Mouse (Mus musculus) small intestine, adult 2 months (tissue): ENCODE results near the gene Zdhhc18. TPM values are rescaled to one million over a fixed set of nuclear protein-coding genes. Genes with fewer than 3 reads are reported as not detected.

Source experiments
- H3K27ac ChIP-seq: fragments of 200-500 bp; 2 replicates; pipeline ENCODE4 v1.5.1; 2012; ENCODE audit warnings: low read depth, low read length, control low read depth, inconsistent platforms; ENCODE audit not compliant: insufficient read depth
- H3K27me3 ChIP-seq: fragments of 200-500 bp; 2 replicates; pipeline ENCODE4 v1.6.1; 2012; ENCODE audit warnings: mild to moderate bottlenecking, moderate library complexity, low read length, inconsistent platforms; ENCODE audit not compliant: control insufficient read depth, insufficient read depth
- H3K36me3 ChIP-seq: fragments of 200-500 bp; 2 replicates; pipeline ENCODE4 v1.6.1; 2012; ENCODE audit warnings: mild to moderate bottlenecking, low read length, control low read depth, inconsistent platforms; ENCODE audit not compliant: control insufficient read depth, insufficient read depth
- H3K4me1 ChIP-seq: fragments of 200-500 bp; 2 replicates; pipeline ENCODE4 v1.6.1; 2012; ENCODE audit warnings: low read length, inconsistent platforms, mixed read lengths; ENCODE audit not compliant: control insufficient read depth, insufficient read depth, insufficient read length
- H3K4me3 ChIP-seq: fragments of 200-500 bp; 2 replicates; pipeline ENCODE4 v1.5.1; 2012; ENCODE audit warnings: low read depth, mild to moderate bottlenecking, control low read depth, inconsistent platforms, low read length, moderate library complexity
- CTCF ChIP-seq: fragments of 200-500 bp; IDR thresholded peaks from 2 replicates; pipeline ENCODE4 v1.5.1; 2012; ENCODE audit warnings: low read depth, mild to moderate bottlenecking, control low read depth, inconsistent platforms, low read length, moderate library complexity, mixed read lengths; ENCODE audit not compliant: insufficient replicate concordance, insufficient read length; ENCODE audit errors: extremely low read depth
- POLR2A ChIP-seq: fragments of 200-500 bp; IDR thresholded peaks from 2 replicates; pipeline ENCODE4 v1.6.1; 2012; ENCODE audit warnings: low read depth, mild to moderate bottlenecking, control low read depth, inconsistent platforms, low read length, moderate library complexity
- WGBS: fragments of 180-500 bp; shearing (Covaris S2); methylation state at CpG from one replicate; pipeline ENCODE4 v1.1.7; 2018; 5-methylcytosine and 5-hydroxymethylcytosine counted together
- polyA plus RNA-seq: library from polyadenylated mRNA; depleted of rRNA; stranded (reverse); fragments of >200 nt; gene quantifications from 2 replicates; pipeline ENCODE4 v1.2.3, GENCODE M21; 2012

The Zdhhc18 gene
- polyA plus RNA-seq, 1 experiment: 36.7 TPM

- Histone ChIP-seq H3K4me1 (peaks cover 17% of the 10 kb centered on the region; the same call in 1 of the 2 replicates), H3K27me3 (no peaks in the 10 kb centered on the region), H3K4me3 (peak within 1 kb of the TSS; percentile 91), H3K36me3 (peaks cover 4% of the 10 kb centered on the region), H3K27ac (peak within 1 kb of the TSS; percentile 96)
- under 1% methylated on average over 73 of the region's 76 CpGs for WGBS
- peak; percentile 65 for TF ChIP-seq POLR2A
- no peak for TF ChIP-seq CTCF
These were observed 22.2 kb upstream of the Zdhhc18 start, which contains the start of gene Pigv for GRCm38 (mm10) chr4:133671881-133672844. Gene Pigv (minus strand): TSS chr4:133672647.

- WGBS: 2% methylated on average over 13 of the region's 13 CpGs
- peaks cover 15% of the 10 kb centered on the region; the same call in 1 of the 2 replicates for H3K4me1 ChIP-seq
- TF ChIP-seq POLR2A (no peak), CTCF (peak; percentile 96)
- peak overlapping the region; percentile 96 for H3K27ac ChIP-seq
- H3K36me3 ChIP-seq: peaks cover 4% of the 10 kb centered on the region
- no peaks in the 10 kb centered on the region for H3K27me3 ChIP-seq
- H3K4me3 ChIP-seq: peak overlapping the region; percentile 91
These were observed 21.4 kb upstream of the Zdhhc18 start for GRCm38 (mm10) chr4:133671184-133671880.

GRCm38 (mm10) chr4:133669652-133670210 lies 19.8 kb upstream of the Zdhhc18 start:
- H3K27me3 ChIP-seq: no peaks in the 10 kb centered on the region
- H3K27ac ChIP-seq: no peak overlapping the region
- no peak overlapping the region for H3K4me3 ChIP-seq
- H3K36me3 ChIP-seq: peaks cover 8% of the 10 kb centered on the region
- H3K4me1 ChIP-seq: peaks cover 15% of the 10 kb centered on the region
- TF ChIP-seq CTCF (peak; percentile 16; the same call in 1 of the 2 replicates), POLR2A (no peak)
- 53% methylated on average over 6 of the region's 6 CpGs for WGBS

- Histone ChIP-seq H3K27me3 (no peaks in the 10 kb centered on the region), H3K27ac (no peak overlapping the region), H3K4me1 (peaks cover 6% of the 10 kb centered on the region), H3K4me3 (no peak overlapping the region), H3K36me3 (peaks cover 12% of the 10 kb centered on the region)
- TF ChIP-seq CTCF: no peak
- no peak for TF ChIP-seq POLR2A
- WGBS: 76% methylated on average over 3 of the region's 3 CpGs
These were observed 18.6 kb upstream of the Zdhhc18 start for GRCm38 (mm10) chr4:133668537-133668936.

- no peaks in the 10 kb centered on the region for H3K27me3 ChIP-seq
- H3K4me3 ChIP-seq: no peak overlapping the region
- no peak for TF ChIP-seq POLR2A
- TF ChIP-seq CTCF: no peak
- peaks cover 16% of the 10 kb centered on the region for H3K4me1 ChIP-seq
- peak overlapping the region; percentile 29 for H3K27ac ChIP-seq
- 78% methylated on average over 6 of the region's 6 CpGs for WGBS
- H3K36me3 ChIP-seq: peaks cover 14% of the 10 kb centered on the region
These were observed 16.2 kb upstream of the Zdhhc18 start for GRCm38 (mm10) chr4:133666199-133666598.

GRCm38 (mm10) chr4:133665118-133665517 lies 15.2 kb upstream of the Zdhhc18 start:
- H3K4me1 ChIP-seq: peaks cover 27% of the 10 kb centered on the region
- TF ChIP-seq POLR2A: no peak
- no peak for TF ChIP-seq CTCF
- no peaks in the 10 kb centered on the region for H3K27me3 ChIP-seq
- no peak overlapping the region for H3K4me3 ChIP-seq
- peaks cover 14% of the 10 kb centered on the region for H3K36me3 ChIP-seq
- H3K27ac ChIP-seq: no peak overlapping the region
- WGBS: 56% methylated on average over 11 of the region's 11 CpGs

GRCm38 (mm10) chr4:133662945-133663344 lies 13.0 kb upstream of the Zdhhc18 start:
- Histone ChIP-seq H3K27ac (no peak overlapping the region), H3K4me3 (no peak overlapping the region), H3K27me3 (no peaks in the 10 kb centered on the region), H3K4me1 (peaks cover 29% of the 10 kb centered on the region), H3K36me3 (peaks cover 11% of the 10 kb centered on the region)
- TF ChIP-seq POLR2A (no peak), CTCF (no peak)
- WGBS: 27% methylated on average over 8 of the region's 8 CpGs
